Mouse (Mus musculus): ENCODE data around the gene Cela3b. TPM values are rescaled to one million over a fixed set of nuclear protein-coding genes. Genes with fewer than 3 reads are reported as not detected.

The Cela3b gene
- total and polyA plus RNA-seq, 3 experiments, result not detected

- TF ChIP-seq HCFC1 (IDR thresholded peaks at IDR 0.05; ENCODE audit: low read depth, low read length) (no peak), POLR2A (IDR thresholded peaks at IDR 0.05; ENCODE audit: low read depth, low read length) (no peak), ETS1 (conservative IDR thresholded peaks at IDR 0.05; ENCODE audit: low read depth, low read length) (no peak), CTCF (conservative IDR thresholded peaks at IDR 0.05 in 1 of 2, IDR thresholded peaks at IDR 0.05 in 1 of 2; ENCODE audit: low read depth in 2 of 2, low read length in 2 of 2) (no peak), TBP (conservative IDR thresholded peaks at IDR 0.05; ENCODE audit: low read depth, low read length) (no peak)
- DNase-seq (ENCODE audit: extremely low read depth), result no peak
- in situ Hi-C loops (cut with MboI; ENCODE audit: low pct_ligation_motif_present, low pct_unique_long_range_greater_than_20kb, low sequenced_read_pairs), result no loop called here
- peaks cover 4% of the 10 kb centered on the region for H3K9me3 ChIP-seq (replicated peaks; ENCODE audit: low read length)
- no peaks in the 10 kb centered on the region for H3K79me2 ChIP-seq (replicated peaks; ENCODE audit: control insufficient read depth, extremely low read depth, insufficient read depth, poor library complexity, severe bottlenecking)
- H3K9ac ChIP-seq (ENCODE audit: insufficient read depth, low read depth), result no peak within 1 kb of the TSS
- H3K27ac ChIP-seq (ENCODE audit: insufficient read depth, low read depth), result no peak within 1 kb of the TSS
- no peaks in the 10 kb centered on the region for H3K36me3 ChIP-seq (replicated peaks in 1 of 2; ENCODE audit: control insufficient read depth in 1 of 2, insufficient read depth in 1 of 2, low read length in 1 of 2)
- H3K27me3 ChIP-seq (replicated peaks), result peaks cover 33% of the 10 kb centered on the region
- dilution Hi-C loops (cut with MboI; ENCODE audit: extremely low pct_ligation_motif_present, extremely low pct_unique_long_range_greater_than_20kb, low sequenced_read_pairs), result no loop called here
- no peak within 1 kb of the TSS for H3K4me3 ChIP-seq (replicated peaks in 1 of 3; ENCODE audit: low read depth in 2 of 3, low read length in 2 of 3, poor library complexity in 1 of 3)
- H3K4me1 ChIP-seq (ENCODE audit: control insufficient read depth in 1 of 2, insufficient read depth in 2 of 2), result no peaks in the 10 kb centered on the region; a peak in 1 of 4 replicates
- H3K4me2 ChIP-seq (ENCODE audit: insufficient read depth, low read depth, poor library complexity, severe bottlenecking), result no peak within 1 kb of the TSS
Observed at GRCm38 (mm10) chr4:137409691-137410090, 20.6 kb downstream of the Cela3b start, which contains the start of gene Cela3a. TSS of gene Cela3a (minus strand) at chr4:137409791.

GRCm38 (mm10) chr4:137405571-137405970 is 24.8 kb downstream of the Cela3b start:
- no peaks in the 10 kb centered on the region for H3K4me1 ChIP-seq (ENCODE audit: control insufficient read depth in 1 of 2, insufficient read depth in 2 of 2)
- H3K9me3 ChIP-seq (replicated peaks; ENCODE audit: low read length), result no peaks in the 10 kb centered on the region
- H3K4me2 ChIP-seq (ENCODE audit: insufficient read depth, low read depth, poor library complexity, severe bottlenecking), result no peak overlapping the region
- no peaks in the 10 kb centered on the region for H3K79me2 ChIP-seq (replicated peaks; ENCODE audit: control insufficient read depth, extremely low read depth, insufficient read depth, poor library complexity, severe bottlenecking)
- peaks cover 43% of the 10 kb centered on the region for H3K27me3 ChIP-seq (replicated peaks)
- in situ Hi-C loops (cut with MboI; ENCODE audit: low pct_ligation_motif_present, low pct_unique_long_range_greater_than_20kb, low sequenced_read_pairs) (no loop called here), dilution Hi-C loops (cut with MboI; ENCODE audit: extremely low pct_ligation_motif_present, extremely low pct_unique_long_range_greater_than_20kb, low sequenced_read_pairs) (no loop called here)
- no peak overlapping the region for H3K27ac ChIP-seq (ENCODE audit: insufficient read depth, low read depth)
- DNase-seq (ENCODE audit: extremely low read depth), result no peak
- H3K36me3 ChIP-seq (replicated peaks in 1 of 2; ENCODE audit: control insufficient read depth in 1 of 2, insufficient read depth in 1 of 2, low read length in 1 of 2), result no peaks in the 10 kb centered on the region
- no peak overlapping the region for H3K9ac ChIP-seq (ENCODE audit: insufficient read depth, low read depth)
- TF ChIP-seq ZMIZ1 (IDR thresholded peaks at IDR 0.05; ENCODE audit: low read depth, low read length), result no peak
- TF ChIP-seq JUND (conservative IDR thresholded peaks at IDR 0.05; ENCODE audit: low read depth, low read length), result no peak
- no peak for TF ChIP-seq ZKSCAN1 (IDR thresholded peaks at IDR 0.05; ENCODE audit: borderline replicate concordance, low read depth, low read length)
- TF ChIP-seq BHLHE40 (IDR thresholded peaks at IDR 0.05; ENCODE audit: low read depth, low read length), result no peak
- TF ChIP-seq USF1 (IDR thresholded peaks at IDR 0.05; ENCODE audit: low read depth, low read length), result no peak
- TF ChIP-seq KAT2A (IDR thresholded peaks at IDR 0.05; ENCODE audit: insufficient replicate concordance, low read length), result no peak
- TF ChIP-seq UBTF (IDR thresholded peaks at IDR 0.05; ENCODE audit: low read depth, low read length), result no peak
- no peak for TF ChIP-seq SIN3A (IDR thresholded peaks at IDR 0.05; ENCODE audit: low read length)
- no peak for TF ChIP-seq POLR2AphosphoS2 (IDR thresholded peaks at IDR 0.05; ENCODE audit: low read depth, low read length)
- no peak for TF ChIP-seq JUN (IDR thresholded peaks at IDR 0.05; ENCODE audit: insufficient read depth, low read depth, low read length)
- TF ChIP-seq CHD2 (IDR thresholded peaks at IDR 0.05; ENCODE audit: low read length), result no peak
- no peak for TF ChIP-seq HCFC1 (IDR thresholded peaks at IDR 0.05; ENCODE audit: low read depth, low read length)
- no peak for TF ChIP-seq MEF2A (IDR thresholded peaks at IDR 0.05; ENCODE audit: borderline replicate concordance, low read depth, low read length)
- no peak for TF ChIP-seq EP300 (IDR thresholded peaks at IDR 0.05; ENCODE audit: low read length)
- TF ChIP-seq ETS1 (conservative IDR thresholded peaks at IDR 0.05; ENCODE audit: low read depth, low read length), result no peak
- TF ChIP-seq POLR2A (IDR thresholded peaks at IDR 0.05; ENCODE audit: low read depth, low read length), result no peak
- no peak for TF ChIP-seq SMC3 (IDR thresholded peaks at IDR 0.05; ENCODE audit: low read depth, low read length)
- TF ChIP-seq CTCF (conservative IDR thresholded peaks at IDR 0.05 in 1 of 2, IDR thresholded peaks at IDR 0.05 in 1 of 2; ENCODE audit: low read depth in 2 of 2, low read length in 2 of 2), result no peak
- TF ChIP-seq RCOR1 (conservative IDR thresholded peaks at IDR 0.05; ENCODE audit: low read depth, low read length), result no peak
- no peak for TF ChIP-seq TBP (conservative IDR thresholded peaks at IDR 0.05; ENCODE audit: low read depth, low read length)
- no peak overlapping the region for H3K4me3 ChIP-seq (replicated peaks in 1 of 3; ENCODE audit: low read depth in 2 of 3, low read length in 2 of 3, poor library complexity in 1 of 3)
